Mouse (Mus musculus) ovary, postnatal 10 days (tissue): ENCODE data around the gene Pid1.

Experiments
- DNase-seq: peaks from one replicate; pipeline ENCODE4 v3.0.0; 2022; ENCODE audit warnings: low spot score

Pid1 gene

DNA sequence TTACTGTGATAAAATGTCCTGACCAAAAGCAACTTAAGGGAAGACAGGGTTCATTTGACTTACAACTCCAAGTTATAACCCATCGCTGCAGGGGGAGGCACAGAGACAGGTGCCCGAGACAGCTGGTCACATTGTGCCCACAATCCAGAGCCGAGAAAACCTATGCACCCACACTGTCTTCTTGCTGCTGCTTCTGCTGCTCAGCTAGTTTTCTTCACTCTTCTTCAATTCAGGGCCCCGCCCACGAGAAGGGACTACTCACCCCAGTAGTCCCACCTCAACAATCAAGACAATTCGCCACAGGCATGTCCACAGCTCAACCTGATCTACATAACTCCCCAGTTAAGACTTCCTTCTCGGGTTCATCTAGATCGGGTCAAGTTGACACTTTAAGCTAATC lies at the start of gene Pid1:
Pid1 (minus strand) TSS at position 214 of the 400 bp plus-strand sequence.
- no peak for DNase-seq

DNA sequence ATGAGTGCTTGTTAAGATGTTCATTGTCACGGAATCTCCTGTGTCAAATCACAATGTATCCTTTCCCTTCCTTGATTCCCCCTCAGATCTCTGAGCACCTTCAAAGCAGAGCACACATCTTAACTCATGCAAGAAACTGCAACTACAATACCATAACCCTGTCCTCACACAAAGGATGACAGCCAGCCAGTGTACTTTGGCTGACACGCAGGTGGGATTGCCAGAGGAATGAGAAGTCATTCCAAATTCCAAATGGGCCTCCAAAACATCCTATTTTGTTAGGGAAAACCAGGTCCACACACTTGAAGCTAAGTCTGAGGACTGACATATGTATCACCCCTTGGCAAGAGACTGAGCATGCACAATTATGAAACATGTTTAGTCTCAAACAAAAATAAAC lies 45.5 kb upstream of the Pid1 start:
- DNase-seq: no peak

DNA sequence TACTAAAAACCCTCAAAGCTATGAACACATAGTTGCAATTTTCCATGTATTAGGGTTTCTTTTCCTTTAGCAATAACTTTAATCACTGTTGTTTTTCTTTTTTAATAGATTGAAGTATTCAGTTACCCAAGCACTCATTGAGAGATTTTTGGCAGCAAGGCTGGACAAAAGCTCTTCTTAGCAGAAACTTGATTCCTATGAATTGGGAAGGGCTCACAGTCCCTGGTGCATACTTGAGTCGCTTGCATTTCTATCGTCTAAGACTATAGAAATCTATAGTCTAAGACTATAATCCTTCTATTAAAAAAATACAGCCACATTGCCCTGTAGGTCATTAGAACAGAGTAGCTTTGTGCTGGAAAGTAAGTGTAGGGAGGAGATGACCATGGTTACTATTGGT lies 44.9 kb upstream of the Pid1 start:
- no peak for DNase-seq

DNA sequence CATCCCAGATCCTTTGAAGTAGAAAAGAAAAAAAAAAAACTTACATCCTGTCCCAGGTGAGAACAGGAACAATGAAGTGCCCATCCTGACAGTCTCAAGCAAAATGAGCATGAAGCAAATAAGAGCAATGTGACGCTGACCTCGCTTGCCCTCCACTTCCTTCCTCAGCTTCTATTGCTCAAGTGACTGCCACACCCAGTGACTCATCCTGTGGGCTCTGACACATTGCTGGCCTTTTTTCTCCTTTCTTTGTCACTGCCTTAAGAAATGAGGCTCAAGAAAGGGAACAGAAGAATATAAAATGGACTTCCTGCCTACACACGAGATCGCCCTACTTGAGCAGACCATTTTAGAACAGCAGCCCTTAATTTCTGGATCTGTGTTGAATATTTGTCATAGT lies 42.9 kb upstream of the Pid1 start:
- DNase-seq: no peak

DNA sequence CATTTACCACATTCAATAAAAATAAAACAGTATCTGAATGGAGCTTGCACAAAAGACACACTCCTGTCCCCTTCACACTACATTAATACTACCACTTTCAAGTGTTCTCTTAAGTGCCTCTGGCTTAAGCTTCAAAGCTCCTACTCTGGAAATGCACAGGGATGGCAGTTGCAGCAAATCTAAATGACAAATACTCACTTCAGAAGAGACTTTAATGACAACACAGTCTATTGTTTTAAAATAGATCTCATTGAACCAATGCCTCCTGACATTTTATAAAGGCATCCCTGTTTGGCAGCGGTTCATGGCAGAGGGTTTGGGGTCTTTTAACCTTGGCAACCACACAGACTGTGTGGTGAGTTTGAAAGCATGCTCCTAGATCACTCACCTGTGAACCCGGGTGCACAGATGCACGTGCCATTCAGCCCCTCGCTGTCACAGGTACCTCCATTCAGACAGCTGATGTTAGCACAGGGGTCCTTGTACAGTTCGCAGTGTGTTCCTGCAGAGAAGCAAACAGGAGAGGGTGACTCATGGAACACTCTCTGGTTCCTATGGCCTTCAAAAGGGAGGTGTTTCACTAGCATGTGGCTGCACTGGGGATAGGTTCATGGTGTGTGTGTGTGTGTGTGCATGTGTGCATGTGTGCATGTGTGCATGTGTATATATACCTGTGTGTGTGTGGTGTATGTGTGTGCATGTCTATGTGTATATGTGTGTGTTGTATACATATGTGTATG lies 41.7 kb upstream of the Pid1 start:
- DNase-seq: no peak

DNA sequence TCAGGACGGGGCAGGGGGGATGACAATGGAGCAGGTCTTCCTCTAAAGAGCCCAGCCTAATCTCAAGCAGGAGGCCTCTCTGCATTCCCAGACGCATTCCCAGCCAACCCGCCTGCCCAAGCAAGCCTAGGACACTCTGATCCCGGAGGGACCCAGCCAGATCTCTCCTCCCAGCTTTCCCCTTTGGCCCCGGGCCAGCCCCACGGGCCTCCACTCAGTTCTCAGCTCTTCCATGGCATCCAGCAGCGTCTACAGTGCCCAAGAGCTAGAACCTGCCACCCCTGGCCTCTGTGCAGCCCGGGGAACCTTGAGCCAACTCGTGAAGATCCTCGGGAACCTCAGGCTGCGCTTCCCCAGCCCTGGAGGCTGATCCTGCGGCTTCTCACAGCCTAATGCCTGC lies 40.9 kb upstream of the Pid1 start:
- DNase-seq: no peak

DNA sequence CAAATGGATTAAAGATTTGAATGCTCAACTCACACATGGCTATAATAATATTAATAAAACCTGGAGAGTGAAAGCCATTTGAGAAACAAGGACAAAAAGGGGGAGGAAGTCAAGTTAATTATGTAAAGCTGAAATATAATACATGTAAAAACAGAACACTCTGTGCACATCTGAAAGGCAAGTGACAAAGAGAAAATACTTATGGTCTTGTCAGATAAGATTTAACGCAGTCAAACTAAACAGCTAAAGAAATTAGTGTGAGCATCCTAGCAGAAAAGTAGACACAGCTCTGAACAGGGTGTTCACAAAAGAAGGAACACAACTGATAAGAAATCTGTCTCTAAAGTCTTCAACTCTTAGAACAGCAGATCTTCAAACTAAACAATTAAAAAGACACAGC lies 38.2 kb upstream of the Pid1 start:
- no peak for DNase-seq

DNA sequence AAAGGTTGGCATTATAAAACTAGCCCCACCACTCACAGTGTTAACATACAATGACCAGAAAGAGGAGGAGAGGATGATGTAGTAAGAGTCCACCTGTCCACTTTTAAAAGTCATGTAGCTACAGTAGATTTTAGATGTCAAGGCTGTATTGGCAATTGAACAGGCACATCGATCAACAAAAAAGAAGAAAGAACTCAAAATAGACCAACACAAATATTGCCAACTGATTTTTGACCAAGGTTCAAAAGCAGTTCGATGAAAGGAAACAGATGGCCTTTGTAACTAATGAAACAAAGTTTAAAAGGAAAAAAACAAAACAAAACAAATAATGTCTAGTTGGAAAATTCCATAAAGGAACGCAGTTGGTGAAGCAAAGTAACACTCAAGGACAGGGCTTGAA lies 35.7 kb upstream of the Pid1 start:
- DNase-seq: no peak

DNA sequence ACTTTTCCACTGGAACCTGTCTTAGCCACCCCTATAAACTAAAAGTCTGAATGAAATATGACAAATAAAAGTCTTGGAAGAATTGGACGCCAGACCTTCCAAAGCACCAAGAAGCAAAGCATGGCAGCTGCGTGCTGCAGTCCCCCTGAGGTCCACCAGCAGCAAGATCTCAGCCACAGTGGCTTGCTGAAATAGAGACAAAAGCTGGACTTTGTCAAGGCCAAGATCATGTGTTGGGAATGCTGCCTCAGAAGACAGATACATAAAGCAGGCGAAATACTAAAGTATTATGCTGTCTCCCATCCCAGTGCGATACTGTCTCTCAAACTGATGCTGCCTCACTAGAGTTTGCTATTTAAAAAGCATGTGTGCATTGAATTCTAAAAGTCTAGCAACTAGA lies 35.1 kb upstream of the Pid1 start:
- DNase-seq: no peak

DNA sequence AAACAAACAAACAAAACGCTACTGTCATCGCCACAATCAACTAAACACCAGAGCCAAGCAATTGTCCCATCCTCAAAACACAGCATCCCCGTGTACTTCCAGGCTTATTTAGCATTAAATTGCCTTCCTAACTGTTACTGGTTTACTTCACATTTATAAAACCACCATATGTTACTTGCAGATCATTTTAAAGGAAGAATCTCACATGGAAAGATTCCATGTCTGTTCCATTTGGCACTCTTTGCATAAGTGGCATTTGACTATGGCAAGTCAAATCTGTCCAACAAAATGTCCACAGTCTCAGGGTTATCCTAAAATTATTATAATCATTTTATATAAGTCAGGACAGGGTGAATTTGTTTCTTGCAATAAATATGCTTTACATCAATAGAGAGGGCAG lies 32.8 kb upstream of the Pid1 start:
- no peak for DNase-seq

DNA sequence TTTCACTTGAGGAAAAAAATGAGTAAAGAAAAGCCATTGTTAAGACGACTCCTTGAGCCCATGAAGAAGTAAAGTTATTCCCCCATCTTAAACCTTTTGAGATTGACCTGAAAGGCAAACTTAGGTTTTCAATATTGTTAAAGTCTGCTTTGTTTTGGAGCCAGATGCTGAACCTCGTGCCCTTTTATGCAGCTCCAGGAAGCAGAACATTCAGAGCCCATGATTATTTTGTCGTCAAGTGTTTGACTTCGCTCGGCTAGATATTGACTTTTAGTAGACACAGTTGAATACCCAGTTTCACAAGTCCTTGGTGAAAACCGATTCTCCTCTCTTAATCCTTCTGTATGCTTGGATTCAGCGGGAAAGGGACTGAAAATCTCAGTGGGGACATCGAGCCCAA lies 31.9 kb upstream of the Pid1 start:
- no peak for DNase-seq

DNA sequence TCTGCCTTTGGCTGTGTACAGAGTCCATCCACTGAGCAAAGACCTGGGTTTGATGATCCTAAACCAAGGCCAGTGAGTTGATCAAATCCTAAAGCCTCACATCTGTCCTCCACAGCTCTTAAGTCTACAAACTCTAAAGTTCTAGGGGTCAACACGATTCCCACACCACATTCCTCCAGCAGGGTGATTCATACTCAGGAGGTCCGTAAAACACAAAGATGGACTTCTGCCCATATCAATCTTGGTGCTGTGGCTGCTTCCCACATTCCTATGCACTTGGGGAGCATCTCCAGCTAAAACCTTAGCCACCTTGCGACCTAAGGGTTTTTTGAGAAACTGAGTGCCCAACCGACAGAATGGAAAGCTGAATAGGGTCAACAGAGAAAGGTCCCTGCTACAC lies 27.0 kb upstream of the Pid1 start:
- DNase-seq: no peak

DNA sequence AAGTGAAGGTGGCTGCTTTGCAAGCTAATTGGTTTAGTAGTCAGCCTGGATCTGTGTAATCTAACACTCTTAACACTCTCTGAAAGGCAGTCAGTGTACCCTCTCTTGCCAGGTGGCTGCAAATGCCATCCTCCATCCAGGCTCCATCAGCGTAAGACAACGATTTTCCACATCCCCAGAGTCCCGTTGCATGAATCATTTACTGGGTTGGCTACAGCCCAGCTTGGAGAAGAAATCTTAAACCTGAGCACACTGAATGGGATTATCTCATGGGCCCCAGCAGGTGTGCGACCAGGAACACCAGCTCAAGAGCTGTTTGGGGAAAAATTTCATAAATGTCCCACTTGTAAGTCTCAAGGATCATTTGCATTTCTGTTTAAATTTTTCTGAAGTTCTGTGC lies 23.6 kb upstream of the Pid1 start:
- no peak for DNase-seq

DNA sequence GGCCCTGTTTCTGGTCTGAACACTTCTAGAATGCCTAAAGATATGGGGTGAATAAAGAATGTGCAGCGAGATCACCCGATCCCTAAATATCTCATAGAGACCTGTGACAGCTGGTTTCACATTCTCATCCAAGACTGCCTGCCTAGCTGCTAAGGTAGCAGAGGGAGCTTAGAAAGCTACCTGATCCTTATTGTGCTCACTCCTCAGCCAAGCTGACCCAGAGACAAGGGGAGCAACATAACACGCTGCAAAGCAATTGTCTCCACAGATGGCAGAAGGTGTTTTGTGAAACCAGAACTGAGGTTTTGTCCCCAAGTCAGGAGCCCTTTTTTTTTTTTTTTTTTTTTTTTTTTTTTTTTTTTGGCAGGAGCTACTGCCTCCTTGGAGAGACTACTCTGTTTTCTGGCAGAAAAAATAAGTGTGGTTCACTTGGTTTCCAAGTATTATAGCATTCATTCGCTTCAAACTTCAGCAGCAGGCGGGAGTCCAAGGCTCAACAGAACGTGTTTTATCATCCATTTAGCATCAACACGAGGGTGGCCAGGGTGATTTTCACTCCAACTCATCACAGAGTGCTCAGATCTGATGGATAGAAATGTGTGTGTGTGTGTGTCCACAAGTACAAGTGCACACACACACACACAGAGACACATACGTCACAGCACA lies 22.6 kb upstream of the Pid1 start:
- DNase-seq: no peak

DNA sequence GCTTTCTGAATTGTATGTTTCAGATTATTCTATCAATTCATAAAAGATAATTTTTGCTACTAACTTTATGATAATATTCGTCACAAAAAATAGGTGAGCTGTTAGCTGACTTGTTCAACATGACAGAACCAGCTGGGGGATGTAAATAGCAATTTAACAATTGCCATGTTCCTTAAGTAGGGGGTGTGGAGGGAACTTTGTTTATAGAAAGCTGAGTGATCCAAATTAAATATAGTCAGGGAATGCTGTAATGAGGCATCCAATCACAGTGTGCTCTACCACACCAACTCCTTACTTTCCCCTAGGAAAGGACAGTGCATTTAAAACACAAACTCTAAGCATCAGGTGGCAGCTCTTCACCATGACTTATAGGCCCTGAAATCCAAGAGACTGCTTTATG lies 18.7 kb upstream of the Pid1 start:
- DNase-seq: no peak

DNA sequence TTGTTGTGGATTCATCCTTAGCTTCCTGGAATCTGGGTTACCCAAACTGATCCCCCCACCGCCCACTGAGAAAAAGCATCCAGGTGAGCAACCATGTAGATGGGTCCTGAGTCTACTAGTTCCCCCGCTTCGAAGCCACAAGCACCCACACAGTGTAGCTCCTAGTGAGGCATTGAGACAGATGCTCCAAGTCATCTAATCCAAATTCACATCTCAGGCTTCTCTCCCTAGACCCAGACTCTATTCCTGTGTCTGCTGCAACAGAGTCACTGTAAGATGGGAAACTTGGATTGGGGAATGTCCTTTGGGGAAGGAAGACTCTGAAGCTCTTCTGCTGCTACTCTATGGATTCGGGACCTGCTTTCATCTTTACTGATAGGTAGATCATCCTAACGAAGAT lies 18.1 kb upstream of the Pid1 start:
- DNase-seq: no peak

DNA sequence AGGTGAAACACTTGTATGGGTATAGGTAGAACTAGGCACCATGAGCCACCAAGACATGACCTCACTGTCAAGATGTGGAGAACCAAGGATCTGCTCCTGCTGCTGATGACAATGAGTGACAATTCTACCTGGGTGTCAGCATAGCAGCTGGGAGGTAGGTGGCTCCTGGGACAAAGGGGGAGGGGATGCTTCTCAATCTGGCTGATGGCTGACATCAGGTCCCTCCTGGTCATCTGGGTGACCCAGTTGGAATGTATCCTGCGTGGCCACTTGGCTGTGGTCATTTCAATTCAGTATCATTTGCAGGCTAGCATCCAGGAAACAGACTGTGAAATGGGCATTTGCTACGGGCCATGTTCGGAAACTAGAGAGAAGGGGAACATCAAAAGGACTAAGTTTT lies 16.9 kb upstream of the Pid1 start:
- DNase-seq: no peak

DNA sequence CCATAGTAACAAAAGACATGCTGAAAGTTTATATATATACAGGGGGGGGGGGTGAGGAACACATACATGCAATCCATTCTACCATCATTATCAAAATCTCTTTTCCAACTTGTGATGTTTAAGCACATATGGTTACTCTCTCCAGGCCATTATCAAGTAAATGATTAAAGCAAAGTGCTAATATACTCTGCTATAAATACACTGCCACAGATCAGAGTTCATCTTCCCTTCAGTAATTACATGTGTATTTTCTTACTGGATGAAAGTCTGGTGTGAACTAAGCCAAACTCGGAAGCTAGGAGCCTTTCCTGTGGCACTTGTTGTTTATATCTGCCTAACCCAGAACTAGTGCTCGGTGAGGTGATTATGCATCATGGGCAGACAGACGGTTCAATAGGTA lies 3.8 kb upstream of the Pid1 start:
- DNase-seq: no peak

DNA sequence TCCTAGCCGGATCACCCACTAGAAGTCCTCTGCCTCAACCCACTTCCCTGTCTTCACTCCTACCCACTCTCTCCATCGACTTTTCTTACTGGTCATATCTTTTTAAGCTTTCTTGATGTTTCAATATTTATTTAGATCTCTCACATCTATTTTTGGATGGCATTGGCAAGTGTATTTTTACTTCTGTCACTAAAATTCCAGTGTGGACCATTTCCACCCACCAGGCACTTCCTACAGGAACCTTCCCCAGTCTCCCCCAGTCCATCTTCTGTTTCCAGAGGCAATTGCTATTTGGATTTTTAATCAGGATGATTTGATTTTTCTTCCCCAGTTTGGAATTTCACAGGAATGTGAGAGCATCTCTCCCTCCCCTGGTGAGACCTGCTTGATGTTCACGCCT lies 2.6 kb upstream of the Pid1 start:
- no peak for DNase-seq

DNA sequence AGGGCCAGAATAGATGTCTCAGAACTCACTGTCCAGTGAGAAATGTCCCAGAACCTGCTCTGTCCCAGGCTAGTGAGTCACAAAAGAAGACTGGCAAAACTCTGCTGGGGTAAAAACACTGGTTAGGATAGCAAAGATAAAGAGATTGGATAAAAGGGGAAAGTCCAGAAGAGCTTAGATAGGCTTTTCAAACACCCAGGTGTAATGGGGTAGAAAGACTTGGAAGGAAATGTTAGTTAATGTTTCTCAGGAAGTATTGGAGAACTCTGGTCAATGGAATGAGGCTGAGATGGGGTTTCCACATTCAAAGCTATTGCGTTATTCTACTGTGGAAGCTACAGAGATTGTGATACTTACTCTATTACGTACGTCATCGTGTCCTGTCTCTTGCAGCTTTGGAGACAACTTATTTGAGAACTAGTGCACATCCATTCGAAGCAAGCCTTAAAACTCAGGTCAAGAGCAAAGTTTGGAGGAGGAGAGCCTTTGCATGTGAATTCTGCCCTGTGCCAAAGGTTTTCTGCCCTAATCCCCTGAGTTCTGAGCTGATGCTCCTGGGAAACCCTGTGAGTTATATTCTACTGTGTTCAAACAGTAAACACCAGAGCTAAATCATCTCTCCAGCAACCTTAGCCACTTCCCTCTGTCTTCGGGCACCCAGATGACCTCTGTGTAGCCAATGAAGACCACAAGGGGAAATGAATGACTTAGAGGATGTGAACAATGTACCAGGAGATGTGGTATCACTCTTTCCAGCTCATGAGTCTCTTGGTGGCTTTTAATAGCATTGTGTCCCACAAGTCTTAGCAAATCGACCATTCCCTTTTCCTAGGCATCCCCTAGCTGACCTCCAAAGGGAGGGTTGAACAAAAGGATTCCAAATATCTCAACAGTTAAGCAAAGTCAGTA lies 1.0 kb downstream of the Pid1 start:
- DNase-seq: no peak

DNA sequence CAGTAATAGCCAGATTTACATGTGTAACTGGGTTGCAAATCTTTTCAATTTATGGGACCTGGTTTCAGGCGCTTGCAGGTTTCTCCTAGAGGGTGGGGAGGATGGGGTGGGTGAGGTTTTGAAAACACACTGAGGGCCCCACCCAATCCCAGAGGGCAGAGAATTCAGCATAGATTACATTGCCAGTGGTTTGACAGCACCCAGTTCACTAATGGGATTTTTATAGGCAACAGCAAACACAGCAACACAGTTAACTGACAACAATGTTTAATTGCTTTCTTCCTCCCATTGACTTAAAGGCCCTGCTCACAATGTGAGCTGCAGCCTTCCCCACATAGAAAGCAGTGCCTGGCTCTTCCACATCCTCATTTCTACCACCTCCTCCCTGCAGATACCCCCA lies 1.8 kb downstream of the Pid1 start:
- DNase-seq: no peak

DNA sequence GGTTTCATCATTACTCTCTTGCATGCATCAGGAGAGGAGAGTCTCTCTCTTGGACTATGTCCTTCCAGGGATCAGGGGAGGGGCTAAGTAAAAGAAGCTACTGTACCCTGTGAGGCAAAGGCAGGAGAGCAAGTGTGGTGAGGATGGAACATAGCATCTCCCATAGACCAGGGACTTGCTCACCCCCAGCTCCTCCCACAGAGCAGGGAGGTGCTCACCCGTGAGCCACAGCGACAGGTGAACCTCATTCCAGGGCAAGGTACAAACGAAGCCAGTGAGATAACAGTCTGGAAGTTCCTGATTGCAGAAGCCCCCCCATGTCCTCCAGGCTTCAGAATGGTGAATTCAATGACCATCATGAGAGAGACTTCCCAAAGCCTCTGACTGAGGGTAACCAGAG lies 2.6 kb downstream of the Pid1 start:
- no peak for DNase-seq
